Mouse (Mus musculus) CH12.LX (cell line): ENCODE data around the gene Tmem50a. TPM values are rescaled to one million over a fixed set of nuclear protein-coding genes. Genes with fewer than 3 reads are reported as not detected.

Experiments
- DNase-seq: peaks from one replicate; pipeline ENCODE4 v3.0.0-alpha.2; 2013; ENCODE audit errors: extremely low read depth
- H3K27ac ChIP-seq: 2 replicates; pipeline ENCODE4 v1.5.1; 2012; ENCODE audit warnings: low read depth, mild to moderate bottlenecking, control low read depth, moderate library complexity; ENCODE audit not compliant: insufficient read depth
- H3K27me3 ChIP-seq: replicated peaks from 2 replicates; pipeline ENCODE3; 2012; ENCODE audit warnings: inconsistent platforms
- H3K36me3 ChIP-seq, 2 experiments: replicated peaks in 1 of 2; 2 replicates each; pipeline versions ENCODE3 to v1.6.1; 2012; ENCODE audit warnings: inconsistent platforms in 1 of 2, low read length in 1 of 2, mild to moderate bottlenecking in 1 of 2, mixed read lengths in 1 of 2, moderate library complexity in 1 of 2; ENCODE audit not compliant: control insufficient read depth in 1 of 2, insufficient read depth in 1 of 2
- H3K4me1 ChIP-seq, 2 experiments: 2 replicates each; pipeline ENCODE4 v1.6.1; 2012; ENCODE audit warnings: inconsistent platforms in 1 of 2, moderate library complexity in 1 of 2; ENCODE audit not compliant: insufficient read depth in 2 of 2, control insufficient read depth in 1 of 2
- H3K4me2 ChIP-seq: 2 replicates; pipeline ENCODE4 v1.6.1; 2012; ENCODE audit warnings: low read depth, mild to moderate bottlenecking, control low read depth; ENCODE audit not compliant: poor library complexity, insufficient read depth, severe bottlenecking
- H3K4me3 ChIP-seq, 3 experiments: fragments of 150-350 bp in 1 of 3; sonication (generic) in 1 of 3; replicated peaks in 1 of 3; 2 replicates each; pipeline versions ENCODE3 to v1.5.1; 2011 to 2012; ENCODE audit warnings: low read depth in 2 of 3, low read length in 2 of 3, mild to moderate bottlenecking in 2 of 3, moderate library complexity in 2 of 3, control low read depth in 1 of 3, improper control_type of control experiment in 1 of 3, inconsistent platforms in 1 of 3, mixed read lengths in 1 of 3; ENCODE audit not compliant: poor library complexity in 1 of 3
- H3K79me2 ChIP-seq: replicated peaks from 2 replicates; pipeline ENCODE4 v1.6.1; 2012; ENCODE audit warnings: mild to moderate bottlenecking, moderate library complexity; ENCODE audit not compliant: control insufficient read depth, poor library complexity, insufficient read depth, severe bottlenecking; ENCODE audit errors: extremely low read depth
- H3K9ac ChIP-seq: 2 replicates; pipeline ENCODE4 v1.6.1; 2012; ENCODE audit warnings: low read depth, mild to moderate bottlenecking, control low read depth, moderate library complexity; ENCODE audit not compliant: insufficient read depth
- H3K9me3 ChIP-seq: replicated peaks from 2 replicates; pipeline ENCODE3; 2012; ENCODE audit warnings: low read length, inconsistent platforms, mixed read lengths
- BHLHE40 ChIP-seq: IDR thresholded peaks from 2 replicates; pipeline ENCODE4 v1.6.1; 2011; ENCODE audit warnings: mild to moderate bottlenecking, low read depth, low read length, improper control_type of control experiment
- CHD2 ChIP-seq: IDR thresholded peaks from 2 replicates; pipeline ENCODE4 v1.6.1; 2011; ENCODE audit warnings: low read length, improper control_type of control experiment
- CTCF ChIP-seq, 2 experiments: IDR thresholded peaks in 1 of 2; conservative IDR thresholded peaks in 1 of 2; 2 replicates each; pipeline ENCODE4 v1.5.1; 2011 to 2012; ENCODE audit warnings: low read depth in 2 of 2, low read length in 2 of 2, improper control_type of control experiment in 1 of 2, inconsistent platforms in 1 of 2, mild to moderate bottlenecking in 1 of 2, moderate library complexity in 1 of 2
- ELF1 ChIP-seq: IDR thresholded peaks from 2 replicates; pipeline ENCODE4 v1.6.1; 2014; ENCODE audit warnings: low read depth, mild to moderate bottlenecking, inconsistent platforms, low read length, improper control_type of control experiment
- EP300 ChIP-seq: IDR thresholded peaks from 2 replicates; pipeline ENCODE4 v1.6.1; 2011; ENCODE audit warnings: low read length, improper control_type of control experiment
- ETS1 ChIP-seq: conservative IDR thresholded peaks from 2 replicates; pipeline ENCODE4 v1.6.1; 2012; ENCODE audit warnings: low read depth, mild to moderate bottlenecking, inconsistent platforms, low read length, improper control_type of control experiment, moderate library complexity
- IRF4 ChIP-seq: IDR thresholded peaks from 2 replicates; pipeline ENCODE4 v1.6.1; 2014; ENCODE audit warnings: low read depth, mild to moderate bottlenecking, inconsistent platforms, low read length, improper control_type of control experiment
- JUN ChIP-seq: IDR thresholded peaks from 2 replicates; pipeline ENCODE4 v1.6.1; 2011; ENCODE audit warnings: low read depth, mild to moderate bottlenecking, low read length, improper control_type of control experiment, moderate library complexity; ENCODE audit not compliant: insufficient read depth
- KAT2A ChIP-seq: IDR thresholded peaks from 2 replicates; pipeline ENCODE4 v1.6.1; 2012; ENCODE audit warnings: low read length, improper control_type of control experiment, inconsistent platforms; ENCODE audit not compliant: insufficient replicate concordance
- MXI1 ChIP-seq: IDR thresholded peaks from 2 replicates; pipeline ENCODE4 v1.6.1; 2011; ENCODE audit warnings: mild to moderate bottlenecking, low read depth, low read length, improper control_type of control experiment
- MYC ChIP-seq: IDR thresholded peaks from 2 replicates; pipeline ENCODE4 v1.6.1; 2011; ENCODE audit warnings: low read depth, mild to moderate bottlenecking, improper control_type of control experiment, low read length
- PAX5 ChIP-seq: IDR thresholded peaks from 2 replicates; pipeline ENCODE4 v1.6.1; 2012; ENCODE audit warnings: low read length, inconsistent platforms, mixed read lengths
- POLR2A ChIP-seq: IDR thresholded peaks from 2 replicates; pipeline ENCODE4 v1.6.1; 2011; ENCODE audit warnings: low read depth, mild to moderate bottlenecking, improper control_type of control experiment, low read length
- RAD21 ChIP-seq: IDR thresholded peaks from 2 replicates; pipeline ENCODE4 v1.6.1; 2011; ENCODE audit warnings: low read depth, mild to moderate bottlenecking, low read length, improper control_type of control experiment, moderate library complexity
- RCOR1 ChIP-seq: conservative IDR thresholded peaks from 2 replicates; pipeline ENCODE4 v1.6.1; 2012; ENCODE audit warnings: low read depth, mild to moderate bottlenecking, inconsistent platforms, low read length, improper control_type of control experiment
- SIN3A ChIP-seq: IDR thresholded peaks from 2 replicates; pipeline ENCODE4 v1.6.1; 2012; ENCODE audit warnings: low read length, improper control_type of control experiment, inconsistent platforms
- USF2 ChIP-seq: conservative IDR thresholded peaks from 2 replicates; pipeline ENCODE4 v1.6.1; 2011; ENCODE audit warnings: low read depth, low read length, improper control_type of control experiment
- ZC3H11A ChIP-seq: IDR thresholded peaks from 2 replicates; pipeline ENCODE4 v1.6.1; 2012; ENCODE audit warnings: low read depth, mild to moderate bottlenecking, inconsistent platforms, low read length, improper control_type of control experiment
- dilution Hi-C: fragments of 300-500 bp; cut with MboI; formaldehyde crosslinking; loops from 2 replicates; pipeline ENCODE4 v1.14.3; 2020; ENCODE audit warnings: low sequenced_read_pairs; ENCODE audit not compliant: extremely low pct_unique_long_range_greater_than_20kb, extremely low pct_ligation_motif_present
- in situ Hi-C: fragments of 300-500 bp; cut with MboI; formaldehyde crosslinking; loops from 3 replicates; pipeline ENCODE4 v1.14.3; 2019; ENCODE audit warnings: low sequenced_read_pairs, low pct_ligation_motif_present, low pct_unique_long_range_greater_than_20kb, mixed read lengths
- polyA plus RNA-seq: library from polyadenylated mRNA; unstranded; fragments of >175 nt; gene quantifications from 2 replicates; pipeline ENCODE4 v1.2.1, GENCODE M21; 2012; ENCODE audit warnings: low read depth; ENCODE audit not compliant: insufficient read length
- total RNA-seq, 2 experiments: library from RNA; depleted of rRNA; stranded (reverse); fragments of 300-350 nt in 1 of 2; fragments of >200 nt in 1 of 2; gene quantifications; 2 replicates each; pipeline ENCODE4 v1.2.3; 2012 to 2014

Gene Tmem50a
- total and polyA plus RNA-seq, 3 experiments: 95.8 to 133 (median 131) TPM

DNA sequence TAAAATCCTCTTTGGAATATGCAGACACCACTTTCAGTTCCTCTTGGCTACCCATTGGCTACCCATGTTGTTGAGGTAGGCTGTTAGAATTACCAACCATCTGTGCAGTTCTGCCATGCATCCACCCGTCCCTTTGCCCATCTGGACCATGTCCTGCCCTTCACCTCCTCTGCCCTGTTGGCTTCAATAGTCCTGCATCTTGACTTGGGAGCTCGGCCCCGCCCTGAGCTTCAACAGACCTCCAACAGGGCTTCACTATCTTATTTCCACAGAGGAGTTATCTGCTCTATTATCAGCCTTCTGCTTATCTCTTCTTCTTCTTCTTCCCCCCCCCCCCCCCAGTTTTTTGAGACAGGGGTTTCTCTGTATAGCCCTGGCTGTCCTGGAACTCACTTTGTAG is 2.4 kb upstream of the Tmem50a start:
- H3K4me2 ChIP-seq: no peak overlapping the region
- H3K27ac ChIP-seq: no peak overlapping the region
- peaks cover 9 to 58% of the 10 kb centered on the region in 2 experiments for H3K4me1 ChIP-seq
- peaks cover 14% of the 10 kb centered on the region for H3K79me2 ChIP-seq
- no peaks in the 10 kb centered on the region for H3K9me3 ChIP-seq
- DNase-seq: no peak
- H3K36me3 ChIP-seq: no peaks in the 10 kb centered on the region
- no peaks in the 10 kb centered on the region for H3K27me3 ChIP-seq
- TF ChIP-seq IRF4 (peak; percentile 57; the same call in 1 of the 2 replicates), ETS1 (no peak), CHD2 (no peak)
- H3K4me3 ChIP-seq: no peak overlapping the region
- in situ Hi-C loops: no loop called here
- no peak overlapping the region for H3K9ac ChIP-seq
- dilution Hi-C loops: no loop called here

DNA sequence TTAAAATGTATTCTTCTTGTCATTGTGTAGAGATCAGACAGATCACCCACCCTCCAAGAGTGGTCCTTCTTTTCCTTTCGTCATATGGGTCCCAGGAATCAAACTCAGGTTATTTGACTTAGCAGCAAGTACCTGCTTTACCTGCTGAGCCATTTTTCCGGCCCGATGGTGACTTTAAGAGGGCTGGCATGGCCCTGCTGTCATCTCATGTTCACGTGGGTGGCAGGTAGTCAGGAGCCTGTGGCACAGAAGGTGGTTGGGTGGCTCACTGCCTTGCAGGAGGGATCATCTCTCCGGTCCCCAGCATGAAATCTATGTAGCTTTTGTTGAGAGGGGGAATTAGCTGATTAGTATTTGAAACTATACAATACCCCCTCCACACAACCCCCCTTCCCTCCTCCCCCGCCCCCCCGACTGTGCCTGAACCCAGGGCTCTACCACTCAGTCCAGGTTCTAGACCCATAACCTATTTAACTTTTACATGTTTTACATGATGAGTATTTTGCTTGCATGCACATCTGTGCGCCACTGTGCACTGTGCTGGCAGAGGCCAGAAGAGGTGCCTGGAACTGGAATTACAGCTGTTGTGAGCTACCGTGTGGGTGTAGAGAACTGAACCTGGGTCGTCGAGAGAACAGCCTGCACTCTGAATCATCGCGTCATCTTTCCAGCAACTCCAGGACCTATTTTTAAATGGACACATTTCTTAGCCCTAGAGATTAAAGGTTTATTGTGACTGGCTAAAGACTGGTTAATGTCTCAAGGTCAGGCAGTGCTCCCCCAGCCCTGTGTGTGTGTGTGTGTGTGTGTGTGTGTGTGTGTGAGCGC is 613 bp upstream of the Tmem50a start:
- Histone ChIP-seq H3K27me3 (no peaks in the 10 kb centered on the region), H3K9me3 (no peaks in the 10 kb centered on the region), H3K36me3 (peaks cover 0 to 7% of the 10 kb centered on the region in 2 experiments), H3K4me1 (peaks cover 9 to 48% of the 10 kb centered on the region in 2 experiments), H3K4me2 (peak overlapping the region; percentile 64; the same call in 1 of the 2 replicates), H3K79me2 (peaks cover 14% of the 10 kb centered on the region), H3K9ac (0 out of 2 replicates have a peak overlapping the region, but pooled peaks have one; percentile 16), H3K4me3 (peak overlapping the region; percentile 75 to 100 (median 93)), H3K27ac (no peak overlapping the region; the same call in 1 of the 2 replicates)
- no peak for TF ChIP-seq JUN
- no peak for TF ChIP-seq USF2
- TF ChIP-seq KAT2A: no peak
- no peak for TF ChIP-seq CTCF (conservative IDR thresholded peaks at IDR 0.05 in 1 of 2, IDR thresholded peaks at IDR 0.05 in 1 of 2; ENCODE audit: low read depth in 2 of 2, low read length in 2 of 2)
- no peak for TF ChIP-seq POLR2A
- no peak for TF ChIP-seq RCOR1
- no peak for TF ChIP-seq PAX5
- no peak for TF ChIP-seq IRF4
- TF ChIP-seq ZC3H11A: no peak
- TF ChIP-seq RAD21: no peak
- no peak for TF ChIP-seq SIN3A
- TF ChIP-seq MYC: no peak
- TF ChIP-seq EP300: no peak
- no peak for TF ChIP-seq ELF1
- TF ChIP-seq ETS1: no peak
- no peak for TF ChIP-seq MXI1
- TF ChIP-seq BHLHE40: no peak
- no peak for DNase-seq
- in situ Hi-C loops (no loop called here), dilution Hi-C loops (no loop called here)
